In genomic region chr16:24819127-24819526, GRCm38 (mm10) we compare ENCODE assay signal across 10 mouse cellular contexts.
DNase-seq lines count a peak whose midpoint lies in the region; ATAC-seq and TF ChIP-seq lines count a peak whose summit lies in the region.
"Had no signal": no experiment of that assay in that cellular context is flagged by ENCODE, and none has a peak within 500 bp of the region (broad histone marks: within the 10 kb centered on the region; RNA-seq: fewer than 3 reads in every experiment).

No protein-coding gene starts in this region.

- no peak for TF ChIP-seq POLR2A in heart, adult 2 months (IDR thresholded peaks at IDR 0.05; ENCODE audit: insufficient read depth, low read depth, low read length)

- H3K4me1 ChIP-seq in heart, adult 2 months (ENCODE audit: control insufficient read depth, insufficient read depth, low read length) = no peaks in the 10 kb centered on the region; the same call in 1 of the 2 replicates
- no peaks in the 10 kb centered on the region for H3K4me1 ChIP-seq in midbrain, embryonic 10.5 days
- H3K4me1 ChIP-seq in midbrain, embryonic 16.5 days (ENCODE audit: control insufficient read depth, insufficient read depth, low read length) = no peaks in the 10 kb centered on the region
- H3K4me1 ChIP-seq in forebrain, embryonic 15.5 days = no peaks in the 10 kb centered on the region

- peak; percentile 61 for TF ChIP-seq CTCF in heart, adult 2 months (IDR thresholded peaks at IDR 0.05)

- intact Hi-C loops in heart, adult 2 months (cut with DNase I) = no loop called here
- intact Hi-C loops in heart, postnatal 25 days (cut with DNase I) = no loop called here

- no peak for ATAC-seq in midbrain, embryonic 16.5 days
- ATAC-seq in forebrain, embryonic 15.5 days (replicated peaks) = no peak

- no peaks in the 10 kb centered on the region for H3K27me3 ChIP-seq in heart, adult 2 months (ENCODE audit: control insufficient read depth, insufficient read depth, low read length)
- H3K27me3 ChIP-seq in midbrain, embryonic 10.5 days (ENCODE audit: low read depth, poor library complexity, severe bottlenecking) = no peaks in the 10 kb centered on the region
- no peaks in the 10 kb centered on the region for H3K27me3 ChIP-seq in midbrain, embryonic 16.5 days (ENCODE audit: control insufficient read depth, insufficient read depth, low read depth, low read length)
- H3K27me3 ChIP-seq in forebrain, embryonic 15.5 days = no peaks in the 10 kb centered on the region
- H3K27me3 ChIP-seq in splenic B cell, adult 2 months (ENCODE audit: control insufficient read depth, insufficient read depth, low read length, poor library complexity, severe bottlenecking) = no peaks in the 10 kb centered on the region

- no peak for TF ChIP-seq EP300 in heart, adult 2 months (IDR thresholded peaks at IDR 0.05; ENCODE audit: insufficient read depth, low read depth, low read length)

- no peaks in the 10 kb centered on the region for H3K36me3 ChIP-seq in heart, adult 2 months (ENCODE audit: control insufficient read depth, insufficient read depth, low read length)
- no peaks in the 10 kb centered on the region for H3K36me3 ChIP-seq in midbrain, embryonic 10.5 days
- no peaks in the 10 kb centered on the region for H3K36me3 ChIP-seq in midbrain, embryonic 16.5 days (ENCODE audit: control insufficient read depth, insufficient read depth, low read length)
- H3K36me3 ChIP-seq in forebrain, embryonic 15.5 days = no peaks in the 10 kb centered on the region
- H3K36me3 ChIP-seq in splenic B cell, adult 2 months (ENCODE audit: control insufficient read depth, insufficient read depth, low read length, poor library complexity, severe bottlenecking) = no peaks in the 10 kb centered on the region
- H3K36me3 ChIP-seq: G1E had no signal

- no peaks in the 10 kb centered on the region for H3K79me2 ChIP-seq in heart, adult 2 months (replicated peaks; ENCODE audit: control insufficient read depth, insufficient read depth, low read length)

- no peak for DNase-seq in heart, adult 2 months
- no peak for DNase-seq in heart, postnatal 25 days (ENCODE audit: low spot score)
- DNase-seq in midbrain, embryonic 10.5 days (ENCODE audit: low spot score) = peak; percentile 12
- DNase-seq in splenic B cell, adult 2 months (ENCODE audit: low read depth, low spot score) = peak; percentile 61
- DNase-seq in layer of hippocampus, postnatal 14 days (ENCODE audit: low spot score in 2 of 2) = no peak
- no peak for DNase-seq in right cerebral cortex, postnatal 36 days (ENCODE audit: low spot score in 2 of 2)
- DNase-seq: layer of hippocampus, postnatal 36 days had no signal

- H3K4me2 ChIP-seq in midbrain, embryonic 16.5 days (ENCODE audit: low read length) = no peak overlapping the region
- H3K4me2 ChIP-seq in forebrain, embryonic 15.5 days (replicated peaks) = no peak overlapping the region

- no peak overlapping the region for H3K4me3 ChIP-seq in heart, adult 2 months
- H3K4me3 ChIP-seq in midbrain, embryonic 10.5 days = no peak overlapping the region
- no peak overlapping the region for H3K4me3 ChIP-seq in midbrain, embryonic 16.5 days (ENCODE audit: low read depth, low read length)
- no peak overlapping the region for H3K4me3 ChIP-seq in forebrain, embryonic 15.5 days

- H3K9ac ChIP-seq in heart, adult 2 months (ENCODE audit: low read depth, low read length) = no peak overlapping the region
- H3K9ac ChIP-seq in midbrain, embryonic 16.5 days (ENCODE audit: low read depth, low read length) = no peak overlapping the region
- H3K9ac ChIP-seq in forebrain, embryonic 15.5 days (replicated peaks) = no peak overlapping the region

- WGBS in heart, adult 2 months = 77% methylated on average over 4 of the region's 4 CpGs
- WGBS in midbrain, embryonic 10.5 days = 75% methylated on average over 4 of the region's 4 CpGs
- 63% methylated on average over 4 of the region's 4 CpGs for WGBS in midbrain, embryonic 16.5 days
- 60% methylated on average over 4 of the region's 4 CpGs for WGBS in forebrain, embryonic 15.5 days

- H3K9me3 ChIP-seq in midbrain, embryonic 10.5 days (replicated peaks) = no peaks in the 10 kb centered on the region
- H3K9me3 ChIP-seq in midbrain, embryonic 16.5 days (replicated peaks; ENCODE audit: control insufficient read depth, low read length, poor library complexity, severe bottlenecking) = no peaks in the 10 kb centered on the region
- no peaks in the 10 kb centered on the region for H3K9me3 ChIP-seq in forebrain, embryonic 15.5 days

- no peak overlapping the region for H3K27ac ChIP-seq in heart, adult 2 months
- no peak overlapping the region for H3K27ac ChIP-seq in midbrain, embryonic 10.5 days (replicated peaks)
- H3K27ac ChIP-seq in midbrain, embryonic 16.5 days (ENCODE audit: low read length) = no peak overlapping the region
- H3K27ac ChIP-seq in forebrain, embryonic 15.5 days (replicated peaks) = peak overlapping the region; percentile 38

Comparison
In these comparisons a context has a peak if more than half of its experiments do, and no peak if none do; other contexts are left out.
1. DNase-seq: peak in midbrain, embryonic 10.5 days (single experiment) and splenic B cell, adult 2 months (single experiment); none in heart, adult 2 months (0 of 2), heart, postnatal 25 days (single experiment), layer of hippocampus, postnatal 14 days (0 of 2) and right cerebral cortex, postnatal 36 days (0 of 2).